Mouse (Mus musculus): ENCODE measurements at regions not wholly inside any gene's neighbourhood (a gene's known extent, or its start where the extent isn't known, plus 50 kb on each side); places are given as distances from the start of the nearest gene placed in this dataset.

DNA sequence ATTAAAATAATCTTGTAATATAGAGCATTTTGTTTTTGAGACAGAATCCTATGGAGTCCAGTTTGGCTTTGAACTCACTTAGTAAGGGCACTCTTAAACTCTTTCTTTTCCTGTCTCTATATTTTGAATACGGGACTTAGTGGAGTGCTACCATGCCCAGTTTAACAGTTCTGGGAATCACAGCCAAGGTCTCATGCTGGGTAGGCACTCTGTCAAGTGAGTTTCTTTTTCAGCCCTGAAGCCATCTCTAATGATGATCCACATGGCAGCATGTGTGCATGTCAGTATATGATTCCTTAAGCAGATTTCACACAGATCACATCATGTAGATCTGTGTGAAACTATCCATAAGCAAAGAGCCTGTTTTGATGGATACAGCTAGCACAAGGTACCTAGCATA lies 113.6 kb upstream of the Rnd3 start:
- no peak overlapping the region for H3K4me3 ChIP-seq (ENCODE audit: insufficient read depth in 1 of 2, low read depth in 1 of 2, low read length in 2 of 2, poor library complexity in 1 of 2, severe bottlenecking in 1 of 2)
- no peaks in the 10 kb centered on the region for H3K4me1 ChIP-seq (ENCODE audit: control insufficient read depth in 2 of 2, insufficient read depth in 2 of 2, low read length in 2 of 2, poor library complexity in 1 of 2)
- TF ChIP-seq MAFK (IDR thresholded peaks at IDR 0.05; ENCODE audit: insufficient read depth, low read depth, low read length) (no peak), HCFC1 (IDR thresholded peaks at IDR 0.05; ENCODE audit: borderline replicate concordance, insufficient read depth, low read length) (no peak), CHD2 (IDR thresholded peaks at IDR 0.05; ENCODE audit: low read depth, low read length) (no peak)
- H3K36me3 ChIP-seq (ENCODE audit: control insufficient read depth, insufficient read depth, low read length, poor library complexity, severe bottlenecking) = no peaks in the 10 kb centered on the region
- DNase-seq (ENCODE audit: low read depth, low spot score) = no peak
- in situ Hi-C loops (cut with MboI; ENCODE audit: low sequenced_read_pairs in 2 of 2, unreplicated experiment in 2 of 2) = no loop called here
- no peak overlapping the region for H3K9ac ChIP-seq (ENCODE audit: insufficient read depth, low read depth, low read length, poor library complexity, severe bottlenecking)
- no peaks in the 10 kb centered on the region for H3K9me3 ChIP-seq (ENCODE audit: control insufficient read depth, insufficient read depth, low read depth, low read length)
- H3K27ac ChIP-seq (ENCODE audit: insufficient read depth, low read depth, low read length, poor library complexity, severe bottlenecking) = no peak overlapping the region

DNA sequence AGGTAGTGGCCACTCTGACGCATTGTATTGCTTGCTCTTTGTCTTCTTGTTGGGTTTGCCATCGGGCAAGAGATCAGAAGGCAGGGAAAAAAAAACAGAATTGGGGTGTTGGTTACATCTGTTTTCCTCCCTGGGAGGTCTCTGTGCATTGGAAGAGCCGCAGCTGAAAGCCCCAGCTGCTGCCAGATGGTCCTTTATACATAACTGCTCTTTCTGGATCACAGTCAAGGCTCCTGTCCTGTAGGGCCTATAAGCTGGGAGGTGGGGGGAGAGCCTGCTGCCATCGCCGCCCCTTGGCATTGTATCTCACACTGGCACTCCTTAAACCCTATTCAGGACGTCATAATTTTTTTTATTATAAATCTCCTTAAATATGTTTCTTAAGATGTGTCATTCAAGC lies 101.9 kb upstream of the Rnd3 start:
- in situ Hi-C loops (cut with MboI; ENCODE audit: low sequenced_read_pairs in 2 of 2, unreplicated experiment in 2 of 2) = no loop called here
- no peaks in the 10 kb centered on the region for H3K9me3 ChIP-seq (ENCODE audit: control insufficient read depth, insufficient read depth, low read depth, low read length)
- no peak for DNase-seq (ENCODE audit: low read depth, low spot score)

DNA sequence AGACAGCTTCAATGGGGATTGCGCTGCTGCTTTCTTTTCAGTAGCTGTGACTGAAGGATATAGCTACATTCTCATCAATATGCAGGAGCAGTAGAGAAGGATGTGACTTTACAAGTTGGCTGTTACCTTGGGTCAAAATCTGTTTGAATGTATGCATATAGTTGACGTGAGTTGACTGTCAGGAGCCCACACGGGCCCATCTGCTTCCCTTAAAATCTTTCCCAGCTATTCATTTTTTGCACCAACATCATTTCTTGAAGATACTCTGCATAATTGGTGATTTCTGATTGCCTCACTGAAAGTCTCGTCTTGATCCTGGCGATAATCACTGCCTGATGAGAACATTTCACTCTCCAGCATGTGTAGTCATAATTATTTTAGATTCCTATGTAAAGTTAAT lies 92.7 kb upstream of the Rnd3 start:
- TF ChIP-seq ZNF384 (IDR thresholded peaks at IDR 0.05; ENCODE audit: low read depth, low read length) = no peak
- no peak for TF ChIP-seq MAFK (IDR thresholded peaks at IDR 0.05; ENCODE audit: insufficient read depth, low read depth, low read length)
- TF ChIP-seq CHD2 (IDR thresholded peaks at IDR 0.05; ENCODE audit: low read depth, low read length) = no peak
- no peak for TF ChIP-seq ZC3H11A (IDR thresholded peaks at IDR 0.05; ENCODE audit: borderline replicate concordance, low read depth, low read length)
- no peak for TF ChIP-seq HCFC1 (IDR thresholded peaks at IDR 0.05; ENCODE audit: borderline replicate concordance, insufficient read depth, low read length)
- no peaks in the 10 kb centered on the region for H3K9me3 ChIP-seq (ENCODE audit: control insufficient read depth, insufficient read depth, low read depth, low read length)
- no peaks in the 10 kb centered on the region for H3K36me3 ChIP-seq (ENCODE audit: control insufficient read depth, insufficient read depth, low read length, poor library complexity, severe bottlenecking)
- H3K4me1 ChIP-seq (ENCODE audit: control insufficient read depth in 2 of 2, insufficient read depth in 2 of 2, low read length in 2 of 2, poor library complexity in 1 of 2) = no peaks in the 10 kb centered on the region
- no peak overlapping the region for H3K4me3 ChIP-seq (ENCODE audit: insufficient read depth in 1 of 2, low read depth in 1 of 2, low read length in 2 of 2, poor library complexity in 1 of 2, severe bottlenecking in 1 of 2)
- no peak for DNase-seq (ENCODE audit: low read depth, low spot score)
- H3K27ac ChIP-seq (ENCODE audit: insufficient read depth, low read depth, low read length, poor library complexity, severe bottlenecking) = no peak overlapping the region
- H3K9ac ChIP-seq (ENCODE audit: insufficient read depth, low read depth, low read length, poor library complexity, severe bottlenecking) = no peak overlapping the region
- in situ Hi-C loops (cut with MboI; ENCODE audit: low sequenced_read_pairs in 2 of 2, unreplicated experiment in 2 of 2) = no loop called here

More for the DNA sequence above, 101.9 kb upstream of the Rnd3 start:
- Histone ChIP-seq H3K27ac (ENCODE audit: insufficient read depth, low read depth, low read length, poor library complexity, severe bottlenecking) (no peak overlapping the region), H3K36me3 (ENCODE audit: control insufficient read depth, insufficient read depth, low read length, poor library complexity, severe bottlenecking) (no peaks in the 10 kb centered on the region), H3K9ac (ENCODE audit: insufficient read depth, low read depth, low read length, poor library complexity, severe bottlenecking) (no peak overlapping the region), H3K4me1 (ENCODE audit: control insufficient read depth in 2 of 2, insufficient read depth in 2 of 2, low read length in 2 of 2, poor library complexity in 1 of 2) (no peaks in the 10 kb centered on the region), H3K4me3 (ENCODE audit: insufficient read depth in 1 of 2, low read depth in 1 of 2, low read length in 2 of 2, poor library complexity in 1 of 2, severe bottlenecking in 1 of 2) (no peak overlapping the region)
- TF ChIP-seq ZNF384 (IDR thresholded peaks at IDR 0.05; ENCODE audit: low read depth, low read length) (no peak), ZC3H11A (IDR thresholded peaks at IDR 0.05; ENCODE audit: borderline replicate concordance, low read depth, low read length) (no peak), CHD2 (IDR thresholded peaks at IDR 0.05; ENCODE audit: low read depth, low read length) (no peak), MAFK (IDR thresholded peaks at IDR 0.05; ENCODE audit: insufficient read depth, low read depth, low read length) (no peak)

DNA sequence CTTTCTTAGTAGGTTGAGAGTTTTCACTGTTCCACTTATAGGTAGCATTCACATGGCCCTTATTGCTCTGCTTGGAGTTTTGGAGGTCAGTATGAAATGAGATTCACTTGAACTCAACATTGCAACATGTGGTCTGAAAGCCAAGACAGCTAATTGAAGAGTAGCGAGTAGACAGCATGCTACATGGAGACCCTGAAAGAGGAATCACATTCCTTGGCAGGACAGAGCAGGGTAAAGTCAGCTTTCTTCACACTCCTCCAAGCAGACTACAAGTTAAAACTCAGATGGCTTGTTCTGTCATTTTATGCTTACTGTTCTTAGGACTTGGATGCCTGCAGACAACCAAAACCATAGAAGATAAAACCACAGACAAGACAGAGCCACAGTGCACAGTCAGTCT lies 91.1 kb upstream of the Rnd3 start:
- no peak overlapping the region for H3K27ac ChIP-seq (ENCODE audit: insufficient read depth, low read depth, low read length, poor library complexity, severe bottlenecking)
- no peaks in the 10 kb centered on the region for H3K36me3 ChIP-seq (ENCODE audit: control insufficient read depth, insufficient read depth, low read length, poor library complexity, severe bottlenecking)
- H3K4me1 ChIP-seq (ENCODE audit: control insufficient read depth in 2 of 2, insufficient read depth in 2 of 2, low read length in 2 of 2, poor library complexity in 1 of 2) = no peaks in the 10 kb centered on the region
- H3K4me3 ChIP-seq (ENCODE audit: insufficient read depth in 1 of 2, low read depth in 1 of 2, low read length in 2 of 2, poor library complexity in 1 of 2, severe bottlenecking in 1 of 2) = no peak overlapping the region
- no peak for TF ChIP-seq MAFK (IDR thresholded peaks at IDR 0.05; ENCODE audit: insufficient read depth, low read depth, low read length)
- TF ChIP-seq HCFC1 (IDR thresholded peaks at IDR 0.05; ENCODE audit: borderline replicate concordance, insufficient read depth, low read length) = no peak
- no peak for TF ChIP-seq ZC3H11A (IDR thresholded peaks at IDR 0.05; ENCODE audit: borderline replicate concordance, low read depth, low read length)
- no peak for TF ChIP-seq CHD2 (IDR thresholded peaks at IDR 0.05; ENCODE audit: low read depth, low read length)
- TF ChIP-seq ZNF384 (IDR thresholded peaks at IDR 0.05; ENCODE audit: low read depth, low read length) = no peak
- H3K9me3 ChIP-seq (ENCODE audit: control insufficient read depth, insufficient read depth, low read depth, low read length) = no peaks in the 10 kb centered on the region
- no peak for DNase-seq (ENCODE audit: low read depth, low spot score)
- in situ Hi-C loops (cut with MboI; ENCODE audit: low sequenced_read_pairs in 2 of 2, unreplicated experiment in 2 of 2) = no loop called here
- no peak overlapping the region for H3K9ac ChIP-seq (ENCODE audit: insufficient read depth, low read depth, low read length, poor library complexity, severe bottlenecking)

DNA sequence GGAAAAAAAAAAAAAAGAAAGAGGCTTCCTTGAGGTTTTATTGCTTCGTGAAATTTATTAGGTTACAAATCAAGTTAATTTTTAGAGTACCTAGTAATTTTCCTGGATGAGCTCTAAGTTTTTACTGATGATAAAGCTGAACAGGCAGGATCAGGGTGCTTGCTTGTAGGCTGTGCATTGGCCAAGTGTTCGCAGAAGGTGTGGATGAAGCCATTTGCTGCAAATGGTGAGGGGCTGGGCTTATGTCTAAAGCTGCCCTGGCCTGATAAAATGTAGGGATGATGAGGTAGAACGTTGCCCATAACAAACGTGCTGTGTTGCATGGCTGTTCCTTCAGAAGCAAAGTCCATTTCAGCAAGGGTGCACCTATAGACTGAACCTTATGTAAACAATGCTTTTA lies 90.1 kb upstream of the Rnd3 start:
- H3K4me1 ChIP-seq (ENCODE audit: control insufficient read depth in 2 of 2, insufficient read depth in 2 of 2, low read length in 2 of 2, poor library complexity in 1 of 2) = no peaks in the 10 kb centered on the region
- TF ChIP-seq HCFC1 (IDR thresholded peaks at IDR 0.05; ENCODE audit: borderline replicate concordance, insufficient read depth, low read length) = no peak
- TF ChIP-seq MAFK (IDR thresholded peaks at IDR 0.05; ENCODE audit: insufficient read depth, low read depth, low read length) = no peak
- TF ChIP-seq ZNF384 (IDR thresholded peaks at IDR 0.05; ENCODE audit: low read depth, low read length) = no peak
- TF ChIP-seq CHD2 (IDR thresholded peaks at IDR 0.05; ENCODE audit: low read depth, low read length) = no peak
- no peak for TF ChIP-seq ZC3H11A (IDR thresholded peaks at IDR 0.05; ENCODE audit: borderline replicate concordance, low read depth, low read length)
- DNase-seq (ENCODE audit: low read depth, low spot score) = no peak
- in situ Hi-C loops (cut with MboI; ENCODE audit: low sequenced_read_pairs in 2 of 2, unreplicated experiment in 2 of 2) = no loop called here
- no peaks in the 10 kb centered on the region for H3K36me3 ChIP-seq (ENCODE audit: control insufficient read depth, insufficient read depth, low read length, poor library complexity, severe bottlenecking)
- no peak overlapping the region for H3K4me3 ChIP-seq (ENCODE audit: insufficient read depth in 1 of 2, low read depth in 1 of 2, low read length in 2 of 2, poor library complexity in 1 of 2, severe bottlenecking in 1 of 2)
- H3K9ac ChIP-seq (ENCODE audit: insufficient read depth, low read depth, low read length, poor library complexity, severe bottlenecking) = no peak overlapping the region
- no peaks in the 10 kb centered on the region for H3K9me3 ChIP-seq (ENCODE audit: control insufficient read depth, insufficient read depth, low read depth, low read length)
- no peak overlapping the region for H3K27ac ChIP-seq (ENCODE audit: insufficient read depth, low read depth, low read length, poor library complexity, severe bottlenecking)

Measured in ES-E14 (cell line).